Mouse (Mus musculus) intestine, embryonic 15.5 days (tissue): ENCODE measurements at regions not wholly inside any gene's neighbourhood (a gene's known extent, or its start where the extent isn't known, plus 50 kb on each side); places are given as distances from the start of the nearest gene placed in this dataset.

Source experiments
- ATAC-seq: fragments of 200-750 bp; cut with Nextera tagmentation; 2 replicates; pipeline ENCODE4 v1.8.0; 2017; ENCODE audit warnings: moderate TSS enrichment, moderate library complexity
- H3K27ac ChIP-seq: fragments of 300-500 bp; sonication (generic); 2 replicates; pipeline ENCODE4 v1.5.1; 2015; ENCODE audit warnings: mild to moderate bottlenecking, inconsistent platforms
- H3K27me3 ChIP-seq: fragments of 300-500 bp; sonication (generic); replicated peaks from 2 replicates; pipeline ENCODE4 v1.6.1; 2015; ENCODE audit warnings: inconsistent platforms
- H3K36me3 ChIP-seq: fragments of 300-500 bp; sonication (generic); 2 replicates; pipeline ENCODE4 v1.6.1; 2015; ENCODE audit warnings: inconsistent platforms
- H3K4me1 ChIP-seq: fragments of 300-500 bp; sonication (generic); replicated peaks from 2 replicates; pipeline ENCODE4 v1.6.1; 2015; ENCODE audit warnings: inconsistent platforms
- H3K4me2 ChIP-seq: fragments of 300-500 bp; sonication (generic); replicated peaks from 2 replicates; pipeline ENCODE4 v1.6.1; 2015; ENCODE audit warnings: mild to moderate bottlenecking, inconsistent platforms
- H3K4me3 ChIP-seq: fragments of 300-500 bp; sonication (generic); replicated peaks from 2 replicates; pipeline ENCODE4 v1.5.1; 2015; ENCODE audit warnings: inconsistent platforms
- H3K9ac ChIP-seq: fragments of 300-500 bp; sonication (generic); 2 replicates; pipeline ENCODE4 v1.6.1; 2015; ENCODE audit warnings: inconsistent platforms
- H3K9me3 ChIP-seq: fragments of 300-500 bp; sonication (generic); 2 replicates; pipeline ENCODE4 v1.6.1; 2016; ENCODE audit warnings: inconsistent platforms
- WGBS: fragments of 180-500 bp; shearing (Covaris S2); methylation state at CpG from one replicate; pipeline ENCODE4 v1.1.7; 2015; 5-methylcytosine and 5-hydroxymethylcytosine counted together

- no peak overlapping the region for H3K27ac ChIP-seq
- WGBS = 59% methylated on average over 9 of the region's 9 CpGs
Measured at GRCm38 (mm10) chr15:62282646-62283045, 1359.8 kb upstream of the A1bg start.

GRCm38 (mm10) chr15:62282116-62282515 lies 1359.3 kb upstream of the A1bg start:
- Histone ChIP-seq H3K4me3 (no peak overlapping the region), H3K9me3 (no peaks in the 10 kb centered on the region), H3K9ac (no peak overlapping the region), H3K36me3 (no peaks in the 10 kb centered on the region), H3K4me1 (peaks cover 11% of the 10 kb centered on the region; the same call in 1 of the 2 replicates), H3K27ac (no peak overlapping the region), H3K4me2 (no peak overlapping the region), H3K27me3 (no peaks in the 10 kb centered on the region)
- no peak for ATAC-seq
- 79% methylated on average over 1 of the region's 1 CpGs for WGBS

More at GRCm38 (mm10) chr15:62282646-62283045, 1359.8 kb upstream of the A1bg start:
- Histone ChIP-seq H3K9me3 (no peaks in the 10 kb centered on the region), H3K9ac (no peak overlapping the region), H3K4me1 (peaks cover 11% of the 10 kb centered on the region; the same call in 1 of the 2 replicates), H3K27me3 (no peaks in the 10 kb centered on the region), H3K36me3 (no peaks in the 10 kb centered on the region), H3K4me3 (no peak overlapping the region), H3K4me2 (no peak overlapping the region)
- ATAC-seq = no peak

- ATAC-seq = no peak
- Histone ChIP-seq H3K9me3 (no peaks in the 10 kb centered on the region), H3K4me2 (no peak overlapping the region), H3K27ac (no peak overlapping the region), H3K27me3 (no peaks in the 10 kb centered on the region), H3K9ac (no peak overlapping the region), H3K4me3 (no peak overlapping the region), H3K4me1 (peaks cover 11% of the 10 kb centered on the region; the same call in 1 of the 2 replicates), H3K36me3 (no peaks in the 10 kb centered on the region)
- WGBS = 89% methylated on average over 2 of the region's 2 CpGs
Measured at GRCm38 (mm10) chr15:62279526-62279925, 1356.7 kb upstream of the A1bg start.

GRCm38 (mm10) chr15:62274818-62275217 lies 1352.0 kb upstream of the A1bg start:
- Histone ChIP-seq H3K27me3 (no peaks in the 10 kb centered on the region), H3K4me2 (no peak overlapping the region), H3K27ac (no peak overlapping the region), H3K9ac (no peak overlapping the region), H3K36me3 (no peaks in the 10 kb centered on the region), H3K4me1 (no peaks in the 10 kb centered on the region), H3K9me3 (no peaks in the 10 kb centered on the region), H3K4me3 (no peak overlapping the region)
- ATAC-seq = no peak
- 92% methylated on average over 1 of the region's 1 CpGs for WGBS

- ATAC-seq = no peak
- Histone ChIP-seq H3K27ac (no peak overlapping the region), H3K4me2 (no peak overlapping the region), H3K4me3 (no peak overlapping the region), H3K36me3 (no peaks in the 10 kb centered on the region), H3K27me3 (no peaks in the 10 kb centered on the region), H3K4me1 (no peaks in the 10 kb centered on the region), H3K9ac (no peak overlapping the region), H3K9me3 (no peaks in the 10 kb centered on the region)
- 63% methylated on average over 1 of the region's 1 CpGs for WGBS
Measured at GRCm38 (mm10) chr15:62273855-62274488, 1351.2 kb upstream of the A1bg start.

GRCm38 (mm10) chr15:62272755-62273154 lies 1349.9 kb upstream of the A1bg start:
- H3K27me3 ChIP-seq = no peaks in the 10 kb centered on the region
- no peak for ATAC-seq
- H3K4me1 ChIP-seq = no peaks in the 10 kb centered on the region
- no peak overlapping the region for H3K27ac ChIP-seq
- no peak overlapping the region for H3K9ac ChIP-seq
- 88% methylated on average over 2 of the region's 2 CpGs for WGBS
- no peak overlapping the region for H3K4me3 ChIP-seq
- H3K36me3 ChIP-seq = no peaks in the 10 kb centered on the region
- no peak overlapping the region for H3K4me2 ChIP-seq
- no peaks in the 10 kb centered on the region for H3K9me3 ChIP-seq

GRCm38 (mm10) chr15:62271428-62271827 lies 1348.6 kb upstream of the A1bg start:
- Histone ChIP-seq H3K27ac (no peak overlapping the region), H3K9ac (no peak overlapping the region), H3K4me1 (no peaks in the 10 kb centered on the region), H3K4me2 (no peak overlapping the region), H3K4me3 (no peak overlapping the region), H3K36me3 (no peaks in the 10 kb centered on the region), H3K9me3 (no peaks in the 10 kb centered on the region), H3K27me3 (no peaks in the 10 kb centered on the region)
- ATAC-seq = no peak
- 86% methylated on average over 2 of the region's 2 CpGs for WGBS

- Histone ChIP-seq H3K36me3 (no peaks in the 10 kb centered on the region), H3K4me1 (no peaks in the 10 kb centered on the region), H3K9me3 (no peaks in the 10 kb centered on the region), H3K27ac (no peak overlapping the region), H3K27me3 (no peaks in the 10 kb centered on the region), H3K4me3 (no peak overlapping the region), H3K9ac (no peak overlapping the region), H3K4me2 (no peak overlapping the region)
- ATAC-seq = no peak
- WGBS = 82% methylated on average over 2 of the region's 2 CpGs
Measured at GRCm38 (mm10) chr15:62268189-62268588, 1345.4 kb upstream of the A1bg start.

GRCm38 (mm10) chr15:62267536-62267935 lies 1344.7 kb upstream of the A1bg start:
- Histone ChIP-seq H3K9ac (no peak overlapping the region), H3K9me3 (no peaks in the 10 kb centered on the region), H3K4me1 (no peaks in the 10 kb centered on the region), H3K27me3 (no peaks in the 10 kb centered on the region), H3K36me3 (no peaks in the 10 kb centered on the region), H3K4me2 (no peak overlapping the region), H3K4me3 (no peak overlapping the region), H3K27ac (no peak overlapping the region)
- ATAC-seq = no peak
- whole genome bisulfite sequencing = 90% methylated on average over 6 of the region's 6 CpGs

- Histone ChIP-seq H3K4me1 (0 out of 2 replicates have a peak, but pooled peaks cover 2% of the 10 kb centered on the region), H3K27ac (no peak overlapping the region), H3K9ac (no peak overlapping the region), H3K9me3 (no peaks in the 10 kb centered on the region), H3K4me2 (no peak overlapping the region), H3K4me3 (no peak overlapping the region), H3K27me3 (no peaks in the 10 kb centered on the region), H3K36me3 (no peaks in the 10 kb centered on the region)
- 93% methylated on average over 6 of the region's 6 CpGs for WGBS
- no peak for ATAC-seq
Measured at GRCm38 (mm10) chr15:62266025-62266424, 1343.2 kb upstream of the A1bg start.

- Histone ChIP-seq H3K4me3 (no peak overlapping the region), H3K27ac (no peak overlapping the region), H3K4me2 (no peak overlapping the region), H3K9ac (no peak overlapping the region), H3K4me1 (0 out of 2 replicates have a peak, but pooled peaks cover 2% of the 10 kb centered on the region), H3K27me3 (no peaks in the 10 kb centered on the region), H3K36me3 (no peaks in the 10 kb centered on the region), H3K9me3 (no peaks in the 10 kb centered on the region)
- peak; percentile 65 for ATAC-seq
- WGBS = 76% methylated on average over 4 of the region's 4 CpGs
Measured at GRCm38 (mm10) chr15:62265484-62265937, 1342.7 kb upstream of the A1bg start.

GRCm38 (mm10) chr15:62264966-62265365 lies 1342.2 kb upstream of the A1bg start:
- Histone ChIP-seq H3K9ac (no peak overlapping the region), H3K27ac (no peak overlapping the region), H3K9me3 (no peaks in the 10 kb centered on the region), H3K27me3 (no peaks in the 10 kb centered on the region), H3K4me1 (0 out of 2 replicates have a peak, but pooled peaks cover 2% of the 10 kb centered on the region), H3K4me2 (no peak overlapping the region), H3K36me3 (no peaks in the 10 kb centered on the region), H3K4me3 (no peak overlapping the region)
- WGBS = 79% methylated on average over 1 of the region's 1 CpGs
- peak; percentile 47 for ATAC-seq

- H3K36me3 ChIP-seq = no peaks in the 10 kb centered on the region
- no peaks in the 10 kb centered on the region for H3K27me3 ChIP-seq
- WGBS = 88% methylated on average over 1 of the region's 1 CpGs
- H3K27ac ChIP-seq = no peak overlapping the region
- ATAC-seq = no peak
- H3K9ac ChIP-seq = no peak overlapping the region
- H3K4me2 ChIP-seq = no peak overlapping the region
- H3K4me3 ChIP-seq = no peak overlapping the region
- no peaks in the 10 kb centered on the region for H3K9me3 ChIP-seq
- 0 out of 2 replicates have a peak, but pooled peaks cover 2% of the 10 kb centered on the region for H3K4me1 ChIP-seq
Measured at GRCm38 (mm10) chr15:62264183-62264582, 1341.4 kb upstream of the A1bg start.
